Mouse (Mus musculus) forebrain, postnatal 0 days (tissue): ENCODE measurements around the gene Abhd14b. TPM values are rescaled to one million over a fixed set of nuclear protein-coding genes. Genes with fewer than 3 reads are reported as not detected.
"Not testable (repeated sequence)": the region's sequence is repeated elsewhere in the genome, so short reads cannot be mapped to it uniquely, and the experiment has no call there.

ENCODE experiments used
- ATAC-seq: fragments of 200-750 bp; cut with Nextera tagmentation; 2 replicates; pipeline ENCODE4 v1.8.0; 2017; ENCODE audit warnings: mild to moderate bottlenecking, moderate library complexity
- DNase-seq: peaks from one replicate; pipeline ENCODE4 v3.0.0-alpha.2; 2015
- H3K27ac ChIP-seq: fragments of 300-500 bp; sonication (generic); 2 replicates; pipeline ENCODE4 v1.5.1; 2014; ENCODE audit warnings: low read depth, mild to moderate bottlenecking, antibody characterized with exemption, low read length, moderate library complexity, mixed read lengths
- H3K27me3 ChIP-seq: fragments of 300-500 bp; sonication (generic); 2 replicates; pipeline ENCODE4 v1.6.1; 2014; ENCODE audit warnings: mild to moderate bottlenecking, low read length, mixed read lengths; ENCODE audit not compliant: insufficient read depth
- H3K36me3 ChIP-seq: fragments of 300-500 bp; sonication (generic); 2 replicates; pipeline ENCODE4 v1.6.1; 2014; ENCODE audit warnings: mild to moderate bottlenecking, moderate library complexity; ENCODE audit not compliant: insufficient read depth
- H3K4me1 ChIP-seq: fragments of 300-500 bp; sonication (generic); 2 replicates; pipeline ENCODE4 v1.6.1; 2014; ENCODE audit warnings: antibody characterized with exemption; ENCODE audit not compliant: insufficient read depth
- H3K4me2 ChIP-seq: fragments of 300-500 bp; sonication (generic); 2 replicates; pipeline ENCODE4 v1.6.1; 2014; ENCODE audit warnings: low read depth, mild to moderate bottlenecking, moderate library complexity
- H3K4me3 ChIP-seq: fragments of 300-500 bp; sonication (generic); 2 replicates; pipeline ENCODE4 v1.5.1; 2014; ENCODE audit warnings: low read depth, low read length, mixed read lengths
- H3K9ac ChIP-seq: fragments of 300-500 bp; sonication (generic); 2 replicates; pipeline ENCODE4 v1.6.1; 2014; ENCODE audit warnings: mild to moderate bottlenecking
- H3K9me3 ChIP-seq: fragments of 300-500 bp; sonication (generic); 2 replicates; pipeline ENCODE4 v1.6.1; 2016; ENCODE audit warnings: low read length
- CTCF ChIP-seq: sonication (generic); IDR thresholded peaks from 2 replicates; pipeline ENCODE4 v1.5.1; 2016; ENCODE audit warnings: antibody characterized with exemption, control low read depth, low read depth
- WGBS: fragments of 180-500 bp; shearing (Covaris S2); extraction: QIAGEN DNeasy Blood & Tissue Kit; methylation state at CpG from one replicate; pipeline ENCODE4 v1.1.7; 2014; 5-methylcytosine and 5-hydroxymethylcytosine counted together
- polyA plus RNA-seq: library from polyadenylated mRNA; unstranded; fragments of >200 nt; fragmentation: Nextera tagmentation; extraction: Ambion mirVana; gene quantifications from 2 replicates; pipeline ENCODE4 v1.2.1, GENCODE M21; 2015
- total RNA-seq: library from RNA; depleted of rRNA; stranded (reverse); fragments of >200 nt; gene quantifications from 2 replicates; pipeline ENCODE4 v1.2.3, GENCODE M21; 2014; rRNA removed

Gene Abhd14b
- total and polyA plus RNA-seq, 2 experiments from 2014 or later, result 7.6 to 13.8 TPM

DNA sequence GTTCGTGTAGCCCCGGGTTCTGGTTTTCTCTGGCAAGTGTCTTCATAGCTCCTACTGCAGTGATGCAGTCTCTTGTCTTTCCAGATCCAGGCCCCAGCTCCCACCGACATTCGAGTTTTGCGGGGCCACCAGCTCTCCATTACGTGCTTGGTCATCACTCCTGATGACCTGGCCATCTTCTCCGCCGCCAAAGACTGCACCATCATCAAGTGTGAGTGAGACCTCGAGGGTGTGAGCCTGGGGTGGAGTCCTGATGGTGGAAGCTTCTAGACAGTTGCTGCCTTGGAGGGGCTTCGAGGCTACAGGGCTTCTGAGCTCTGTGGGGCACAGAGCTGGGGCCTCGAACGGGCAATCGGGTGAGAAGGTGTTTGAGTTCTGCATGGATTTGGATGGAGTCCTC is 34.4 kb downstream of the Abhd14b start:
- Histone ChIP-seq H3K9me3 (no peaks in the 10 kb centered on the region), H3K4me3 (no peak overlapping the region), H3K27me3 (no peaks in the 10 kb centered on the region), H3K4me1 (peaks cover 5% of the 10 kb centered on the region; the same call in 1 of the 2 replicates), H3K9ac (no peak overlapping the region), H3K4me2 (no peak overlapping the region), H3K36me3 (peaks cover 56% of the 10 kb centered on the region), H3K27ac (no peak overlapping the region)
- ATAC-seq, result no peak
- no peak for TF ChIP-seq CTCF
- 95% methylated on average over 13 of the region's 13 CpGs for WGBS
- DNase-seq, result no peak

DNA sequence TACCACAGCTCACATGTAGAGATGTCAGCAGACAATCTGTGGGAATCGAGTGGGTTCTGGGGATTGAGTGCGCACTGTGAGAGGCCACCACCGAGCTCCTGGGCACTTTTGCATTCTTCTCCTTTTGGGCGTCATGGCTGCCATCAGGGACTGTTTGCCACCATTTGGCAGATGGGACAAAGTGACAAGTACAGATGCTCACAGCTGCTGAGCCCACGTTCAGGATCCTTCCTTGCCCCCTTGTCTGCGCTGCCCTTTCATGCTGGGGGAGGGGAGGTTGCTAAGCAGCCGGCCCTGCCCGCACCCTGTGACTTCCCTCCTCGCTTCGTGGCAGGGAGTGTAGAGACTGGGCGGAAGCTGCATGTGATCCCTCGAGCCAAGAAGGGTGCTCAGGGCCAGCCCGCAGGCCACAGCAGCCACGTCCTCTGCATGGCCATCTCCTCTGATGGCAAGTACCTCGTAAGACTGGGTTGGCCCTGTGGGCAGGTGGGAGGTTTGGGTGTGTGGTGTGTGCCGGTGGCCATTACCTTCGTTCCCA is 35.4 kb downstream of the Abhd14b start:
- 90% methylated on average over 17 of the region's 17 CpGs for WGBS
- no peak for ATAC-seq
- no peak for DNase-seq
- H3K36me3 ChIP-seq, result peaks cover 56% of the 10 kb centered on the region
- peaks cover 5% of the 10 kb centered on the region; the same call in 1 of the 2 replicates for H3K4me1 ChIP-seq
- H3K9ac ChIP-seq, result no peak overlapping the region
- TF ChIP-seq CTCF, result no peak
- no peak overlapping the region for H3K27ac ChIP-seq
- no peaks in the 10 kb centered on the region for H3K9me3 ChIP-seq
- no peaks in the 10 kb centered on the region for H3K27me3 ChIP-seq
- no peak overlapping the region for H3K4me2 ChIP-seq
- no peak overlapping the region for H3K4me3 ChIP-seq

DNA sequence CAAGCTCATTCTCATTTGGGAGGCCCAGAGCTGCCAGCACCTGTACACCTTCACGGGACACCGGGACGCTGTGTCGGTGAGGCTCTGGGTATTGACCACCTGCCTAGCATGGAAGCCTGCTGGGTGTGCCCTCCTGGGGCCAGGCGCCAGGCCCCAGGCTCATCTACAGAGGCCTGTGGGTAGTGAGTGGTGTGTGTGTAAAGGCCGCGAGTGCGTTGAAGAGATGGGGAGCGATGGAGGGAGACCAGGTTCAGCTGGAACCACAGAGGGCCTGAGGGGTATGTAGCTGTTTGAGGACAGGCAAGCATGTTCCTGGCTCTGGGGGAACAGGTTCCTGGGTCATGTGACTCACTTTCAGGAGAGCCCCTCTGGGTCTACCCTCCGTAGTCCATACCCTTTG is 35.9 kb downstream of the Abhd14b start:
- ATAC-seq (no peak), DNase-seq (no peak)
- TF ChIP-seq CTCF, result no peak
- Histone ChIP-seq H3K9ac (no peak overlapping the region), H3K4me2 (no peak overlapping the region), H3K27me3 (no peaks in the 10 kb centered on the region), H3K27ac (no peak overlapping the region), H3K4me3 (no peak overlapping the region), H3K9me3 (no peaks in the 10 kb centered on the region), H3K36me3 (peaks cover 56% of the 10 kb centered on the region), H3K4me1 (peaks cover 2% of the 10 kb centered on the region; the same call in 1 of the 2 replicates)
- WGBS, result 96% methylated on average over 10 of the region's 10 CpGs

DNA sequence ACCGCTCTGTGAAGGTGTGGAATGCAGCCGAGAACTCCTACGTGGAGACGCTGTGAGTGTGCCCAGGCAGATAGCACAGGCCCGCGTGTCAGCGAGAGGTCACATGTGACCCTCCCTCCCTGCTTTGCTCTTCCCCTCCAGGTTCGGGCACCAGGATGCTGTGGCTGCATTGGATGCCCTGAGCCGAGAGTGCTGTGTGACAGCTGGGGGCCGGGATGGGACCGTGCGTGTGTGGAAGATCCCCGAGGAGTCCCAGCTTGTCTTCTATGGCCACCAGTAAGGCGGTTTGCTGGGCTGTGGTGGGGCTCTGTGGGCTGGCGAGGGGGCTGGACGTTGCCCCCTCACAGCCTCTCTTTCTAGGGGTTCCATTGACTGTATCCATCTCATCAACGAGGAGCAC is 36.3 kb downstream of the Abhd14b start:
- ATAC-seq, result no peak
- WGBS, result 94% methylated on average over 17 of the region's 17 CpGs
- TF ChIP-seq CTCF, result no peak
- DNase-seq, result no peak
- no peak overlapping the region for H3K4me2 ChIP-seq
- H3K9me3 ChIP-seq, result no peaks in the 10 kb centered on the region
- no peak overlapping the region for H3K27ac ChIP-seq
- H3K27me3 ChIP-seq, result no peaks in the 10 kb centered on the region
- no peaks in the 10 kb centered on the region for H3K4me1 ChIP-seq
- H3K4me3 ChIP-seq, result no peak overlapping the region
- no peak overlapping the region for H3K9ac ChIP-seq
- H3K36me3 ChIP-seq, result peaks cover 56% of the 10 kb centered on the region

DNA sequence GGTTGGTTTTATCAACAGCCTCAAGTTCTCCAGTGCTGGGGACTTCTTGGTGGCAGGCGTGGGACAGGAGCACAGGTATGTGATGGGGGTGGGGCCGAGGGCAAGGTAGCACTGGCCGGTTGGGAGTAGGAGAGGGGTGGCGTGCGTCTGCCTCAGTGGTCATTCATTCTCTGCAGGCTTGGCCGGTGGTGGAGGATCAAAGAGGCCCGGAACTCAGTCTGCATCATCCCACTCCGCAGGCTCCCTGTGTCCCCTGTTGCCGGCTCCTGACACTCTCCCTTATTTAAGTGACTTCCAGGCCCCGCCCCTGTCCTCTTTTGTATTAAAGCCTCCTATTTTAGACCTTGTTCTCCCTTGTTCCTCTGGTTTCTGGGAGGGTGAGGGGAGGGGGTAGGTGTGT is 37.8 kb downstream of the Abhd14b start:
- Histone ChIP-seq H3K9me3 (no peaks in the 10 kb centered on the region), H3K4me2 (no peak overlapping the region), H3K9ac (no peak overlapping the region), H3K27me3 (no peaks in the 10 kb centered on the region), H3K27ac (no peak overlapping the region), H3K36me3 (peaks cover 56% of the 10 kb centered on the region), H3K4me1 (no peaks in the 10 kb centered on the region), H3K4me3 (no peak overlapping the region)
- 86% methylated on average over 10 of the region's 10 CpGs for WGBS
- TF ChIP-seq CTCF, result no peak
- no peak for ATAC-seq
- DNase-seq, result no peak

DNA sequence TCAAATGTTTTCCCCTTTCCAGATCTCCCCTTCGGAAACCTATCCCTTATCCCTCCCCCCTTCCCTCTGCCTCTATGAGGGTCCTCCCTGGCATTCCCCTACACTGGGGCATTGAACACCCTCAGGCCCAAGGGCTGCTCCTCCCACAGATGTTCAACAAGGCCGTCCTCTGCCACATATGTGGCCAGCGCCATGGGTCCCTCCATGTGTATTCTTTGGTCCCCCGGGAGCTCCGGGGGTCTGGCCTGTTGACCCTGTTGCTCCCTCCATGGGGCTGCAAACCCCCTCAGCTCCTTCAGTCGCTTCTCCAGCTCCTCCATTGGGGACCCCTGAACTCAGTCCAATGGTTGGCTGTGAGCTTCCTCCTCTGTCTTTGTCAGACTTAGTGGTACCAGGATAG is 40.3 kb downstream of the Abhd14b start:
- not testable (repeated sequence) for H3K4me3 ChIP-seq, H3K4me1 ChIP-seq, ATAC-seq, H3K9me3 ChIP-seq, H3K27me3 ChIP-seq, H3K9ac ChIP-seq, DNase-seq, H3K4me2 ChIP-seq, H3K27ac ChIP-seq
- 90% methylated on average over 6 of the region's 6 CpGs for WGBS
- peaks cover 39% of the 10 kb centered on the region for H3K36me3 ChIP-seq

DNA sequence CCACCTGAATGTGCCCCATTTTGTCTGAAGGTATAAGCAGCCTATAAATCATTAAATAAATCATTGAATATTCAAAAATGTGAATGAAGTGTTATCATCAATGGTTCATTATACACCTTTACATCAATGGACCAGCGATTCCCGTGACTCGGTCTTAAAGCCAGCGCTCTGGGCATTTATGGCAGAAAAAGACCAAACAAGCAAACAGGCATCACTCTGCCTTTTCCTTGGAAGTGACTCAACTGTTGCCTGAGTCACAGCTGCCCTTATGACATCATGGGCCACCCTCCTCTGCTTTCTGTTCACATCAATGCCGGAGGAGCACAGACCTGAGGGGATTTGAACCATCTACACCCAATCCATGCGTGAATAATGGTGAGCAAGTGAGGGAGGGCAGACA is 52.4 kb downstream of the Abhd14b start, which contains the start of gene Iqcf1:
TSS of gene Iqcf1 (plus strand) at position 301 of the 400 bp plus-strand sequence.
- no peak within 1 kb of the TSS for H3K4me3 ChIP-seq
- H3K9me3 ChIP-seq, result no peaks in the 10 kb centered on the region
- no peaks in the 10 kb centered on the region for H3K36me3 ChIP-seq
- ATAC-seq (no peak), DNase-seq (no peak)
- no peaks in the 10 kb centered on the region for H3K4me1 ChIP-seq
- no peak within 1 kb of the TSS for H3K9ac ChIP-seq
- no peak within 1 kb of the TSS for H3K4me2 ChIP-seq
- H3K27me3 ChIP-seq, result no peaks in the 10 kb centered on the region
- TF ChIP-seq CTCF, result no peak
- 94% methylated on average over 6 of the region's 6 CpGs for WGBS
- H3K27ac ChIP-seq, result no peak within 1 kb of the TSS

DNA sequence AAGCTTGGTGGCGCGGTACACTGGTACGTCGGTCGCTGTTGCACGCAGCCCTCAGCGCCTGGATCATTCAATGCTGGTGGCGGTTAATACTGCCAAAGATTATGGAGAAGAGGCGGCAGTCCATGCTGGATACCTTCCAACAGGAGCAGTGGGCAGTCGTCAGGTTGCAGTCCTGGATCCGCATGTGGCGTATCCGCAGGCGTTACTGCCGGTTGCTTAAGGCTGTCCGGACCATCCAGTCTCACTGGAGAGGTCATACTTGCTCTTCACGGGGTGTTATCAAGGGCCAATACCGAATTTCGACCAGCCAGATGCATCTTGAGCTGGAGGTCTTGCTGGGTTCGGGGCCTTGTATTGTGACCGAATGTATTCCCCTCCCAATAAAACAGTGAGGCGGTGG is 54.6 kb downstream of the Abhd14b start:
- H3K4me1 ChIP-seq, result no peaks in the 10 kb centered on the region
- H3K27me3 ChIP-seq, result no peaks in the 10 kb centered on the region
- no peak overlapping the region for H3K4me3 ChIP-seq
- no peak overlapping the region for H3K9ac ChIP-seq
- H3K27ac ChIP-seq, result no peak overlapping the region
- H3K4me2 ChIP-seq, result no peak overlapping the region
- DNase-seq (no peak), ATAC-seq (no peak)
- no peak for TF ChIP-seq CTCF
- H3K9me3 ChIP-seq, result no peaks in the 10 kb centered on the region
- 90% methylated on average over 22 of the region's 22 CpGs for WGBS
- H3K36me3 ChIP-seq, result no peaks in the 10 kb centered on the region

Other genes with a start within 250 kb of the Abhd14b start
- 16.5 and 20.6 TPM in 2 replicates for gene Ppm1m, start 247.7 kb upstream of the Abhd14b start, total RNA-seq
- gene Ppm1m, start 247.7 kb upstream of the Abhd14b start, polyA plus RNA-seq, result 13.7 and 17.7 TPM in 2 replicates
- 63.1 and 74.6 TPM in 2 replicates for gene Twf2, start 244.4 kb upstream of the Abhd14b start, total RNA-seq
- 50.9 and 55.6 TPM in 2 replicates for gene Twf2, start 244.4 kb upstream of the Abhd14b start, polyA plus RNA-seq
- 0.08 and 0.14 TPM in 2 replicates for gene Tlr9, start 224.9 kb upstream of the Abhd14b start, total RNA-seq
- gene Tlr9, start 224.9 kb upstream of the Abhd14b start, polyA plus RNA-seq, result 0.04 TPM in 1 of 2 replicates, not detected in the other
- 58.4 and 68.4 TPM in 2 replicates for gene Alas1, start 198.8 kb upstream of the Abhd14b start, total RNA-seq
- gene Alas1, start 198.8 kb upstream of the Abhd14b start, polyA plus RNA-seq, result 70.4 and 77.8 TPM in 2 replicates
- 5.8 and 7.6 TPM in 2 replicates for gene Poc1a, start 166.4 kb upstream of the Abhd14b start, total RNA-seq
- gene Poc1a, start 166.4 kb upstream of the Abhd14b start, polyA plus RNA-seq, result 12.0 and 14.3 TPM in 2 replicates
- 43.5 and 44.5 TPM in 2 replicates for gene Dusp7, start 78.8 kb upstream of the Abhd14b start, total RNA-seq
- 16.5 and 16.7 TPM in 2 replicates for gene Dusp7, start 78.8 kb upstream of the Abhd14b start, polyA plus RNA-seq
- 890 and 984 TPM in 2 replicates for gene Rpl29, start 18.0 kb upstream of the Abhd14b start, total RNA-seq
- gene Rpl29, start 18.0 kb upstream of the Abhd14b start, polyA plus RNA-seq, result 678 and 804 TPM in 2 replicates
- 12.9 and 18.1 TPM in 2 replicates for gene Acy1, start 9.1 kb upstream of the Abhd14b start, total RNA-seq
- gene Acy1, start 9.1 kb upstream of the Abhd14b start, polyA plus RNA-seq, result 20.5 and 21.0 TPM in 2 replicates
- gene Abhd14a, start 219 bp downstream of the Abhd14b start, total RNA-seq, result 54.4 and 63.2 TPM in 2 replicates
- 84.1 and 87.1 TPM in 2 replicates for gene Abhd14a, start 219 bp downstream of the Abhd14b start, polyA plus RNA-seq
- 454 and 602 TPM in 2 replicates for gene Pcbp4, start 5.8 kb downstream of the Abhd14b start, total RNA-seq
- 251 and 273 TPM in 2 replicates for gene Pcbp4, start 5.8 kb downstream of the Abhd14b start, polyA plus RNA-seq
- gene Gpr62, start 18.5 kb downstream of the Abhd14b start, total RNA-seq, result 1.5 and 1.8 TPM in 2 replicates
- 2.3 and 3.0 TPM in 2 replicates for gene Gpr62, start 18.5 kb downstream of the Abhd14b start, polyA plus RNA-seq
- gene Rrp9, start 28.5 kb downstream of the Abhd14b start, total RNA-seq, result 45.6 and 52.9 TPM in 2 replicates
- 46.5 and 47.3 TPM in 2 replicates for gene Rrp9, start 28.5 kb downstream of the Abhd14b start, polyA plus RNA-seq
- 2.2 and 6.2 TPM in 2 replicates for gene Parp3, start 29.5 kb downstream of the Abhd14b start, total RNA-seq
- gene Parp3, start 29.5 kb downstream of the Abhd14b start, polyA plus RNA-seq, result 1.4 and 1.7 TPM in 2 replicates
- gene Iqcf1, start 52.5 kb downstream of the Abhd14b start, total RNA-seq, result not detected in 2 replicates
- gene Iqcf1, start 52.5 kb downstream of the Abhd14b start, polyA plus RNA-seq, result not detected in 2 replicates
- not detected in 2 replicates for gene Iqcf5, start 67.1 kb downstream of the Abhd14b start, total RNA-seq
- 0.41 TPM in 1 of 2 replicates, not detected in the other for gene Iqcf5, start 67.1 kb downstream of the Abhd14b start, polyA plus RNA-seq
- gene Iqcf3, start 114.2 kb downstream of the Abhd14b start, total RNA-seq, result not detected in 2 replicates
- gene Iqcf3, start 114.2 kb downstream of the Abhd14b start, polyA plus RNA-seq, result not detected in 2 replicates
- not detected in 2 replicates for gene Iqcf4, start 123.5 kb downstream of the Abhd14b start, total RNA-seq
- gene Iqcf4, start 123.5 kb downstream of the Abhd14b start, polyA plus RNA-seq, result not detected in 2 replicates
- gene Iqcf6, start 179.1 kb downstream of the Abhd14b start, total RNA-seq, result not detected in 2 replicates
- gene Iqcf6, start 179.1 kb downstream of the Abhd14b start, polyA plus RNA-seq, result not detected in 2 replicates
- gene Grm2, start 208.6 kb downstream of the Abhd14b start, total RNA-seq, result 13.6 and 14.6 TPM in 2 replicates
- gene Grm2, start 208.6 kb downstream of the Abhd14b start, polyA plus RNA-seq, result 19.8 and 20.7 TPM in 2 replicates
- 61.2 and 68.6 TPM in 2 replicates for gene Tex264, start 238.5 kb downstream of the Abhd14b start, total RNA-seq
- 98.3 and 105 TPM in 2 replicates for gene Tex264, start 238.5 kb downstream of the Abhd14b start, polyA plus RNA-seq